Comparison of ENCODE assay signal across 21 mouse cellular contexts in genomic region chr10:49191773-49192371, GRCm38 (mm10).
"Had no signal": no experiment of that assay in that cellular context is flagged by ENCODE, and none has a peak within 500 bp of the region (broad histone marks: within the 10 kb centered on the region; RNA-seq: fewer than 3 reads in every experiment).

No protein-coding gene starts in this region.

- H3K27me3 ChIP-seq: heart, embryonic 12.5 days; hindbrain, embryonic 13.5 days; hindbrain, embryonic 15.5 days; limb, embryonic 13.5 days; limb, embryonic 15.5 days; liver, embryonic 12.5 days had no signal

- H3K4me3 ChIP-seq: gastrocnemius, adult 2 months; heart, embryonic 10.5 days; heart, embryonic 12.5 days; hindbrain, embryonic 13.5 days; hindbrain, embryonic 15.5 days; limb, embryonic 13.5 days; limb, embryonic 15.5 days; liver, embryonic 12.5 days had no signal

- H3K36me3 ChIP-seq: heart, embryonic 10.5 days; heart, embryonic 12.5 days; hindbrain, embryonic 13.5 days; hindbrain, embryonic 15.5 days; limb, embryonic 13.5 days; limb, embryonic 15.5 days; liver, embryonic 12.5 days had no signal

- H3K4me1 ChIP-seq: heart, embryonic 10.5 days; heart, embryonic 12.5 days; hindbrain, embryonic 13.5 days; hindbrain, embryonic 15.5 days; limb, embryonic 13.5 days; limb, embryonic 15.5 days; liver, embryonic 12.5 days had no signal

- DNase-seq: gastrocnemius, adult 2 months; gastrocnemius, postnatal 10 days; gastrocnemius, postnatal 25 days; heart, adult 18-20 months; heart, postnatal 10 days; kidney, adult 11 months; kidney, adult 2 months; kidney, adult 9 months; kidney, postnatal 10 days; kidney, postnatal 36 days; layer of hippocampus, adult 9-11 months; layer of hippocampus, postnatal 36 days had no signal

- H3K27ac ChIP-seq: gastrocnemius, adult 2 months; heart, embryonic 10.5 days; hindbrain, embryonic 13.5 days; hindbrain, embryonic 15.5 days; hindbrain, postnatal 0 days; limb, embryonic 13.5 days; limb, embryonic 15.5 days; liver, embryonic 12.5 days; liver, embryonic 14.5 days had no signal
